In genomic region chr11:62830387-62830786, GRCm38 (mm10) we compare ENCODE assay signal across 32 mouse cellular contexts. TPM values are rescaled to one million over a fixed set of nuclear protein-coding genes. Genes with fewer than 3 reads are reported as not detected.
"Had no signal": no experiment of that assay in that cellular context is flagged by ENCODE, and none has a peak within 500 bp of the region (broad histone marks: within the 10 kb centered on the region; RNA-seq: fewer than 3 reads in every experiment).

No protein-coding gene starts in this region.

- H3K36me3 ChIP-seq: liver, embryonic 12.5 days; liver, embryonic 13.5 days; liver, embryonic 15.5 days; midbrain, embryonic 10.5 days; midbrain, embryonic 12.5 days; midbrain, embryonic 13.5 days; midbrain, embryonic 15.5 days had no signal

- H3K9me3 ChIP-seq: limb, embryonic 13.5 days; limb, embryonic 15.5 days; liver, embryonic 12.5 days; liver, embryonic 13.5 days; liver, embryonic 15.5 days; lung, embryonic 15.5 days; megakaryocyte, embryonic 14.5 days; midbrain, embryonic 10.5 days; midbrain, embryonic 12.5 days; midbrain, embryonic 13.5 days; midbrain, embryonic 15.5 days had no signal

- DNase-seq: left cerebral cortex, postnatal 4 days; liver; liver, embryonic 13.5 days; liver, postnatal 0 days; lung, adult 18-20 months; lung, adult 2 months; lung, embryonic 14.5 days; lung, postnatal 10 days; lung, postnatal 14 days; lung, postnatal 36 days; lung, postnatal 4 days; midbrain, embryonic 14.5 days had no signal

- H3K9ac ChIP-seq: limb, embryonic 13.5 days; limb, embryonic 15.5 days; liver, embryonic 12.5 days; liver, embryonic 13.5 days; liver, embryonic 14.5 days; liver, embryonic 15.5 days; liver, postnatal 0 days; lung, embryonic 14.5 days; lung, embryonic 15.5 days; midbrain, embryonic 12.5 days; midbrain, embryonic 13.5 days; midbrain, embryonic 15.5 days had no signal

- H3K4me2 ChIP-seq: limb, embryonic 13.5 days; limb, embryonic 15.5 days; liver, embryonic 11.5 days; liver, embryonic 12.5 days; liver, embryonic 13.5 days; liver, embryonic 15.5 days; lung, embryonic 14.5 days; lung, embryonic 15.5 days; midbrain, embryonic 11.5 days; midbrain, embryonic 12.5 days; midbrain, embryonic 13.5 days; midbrain, embryonic 15.5 days had no signal

- H3K4me1 ChIP-seq: liver, embryonic 12.5 days; liver, embryonic 13.5 days; liver, embryonic 15.5 days; megakaryocyte, embryonic 14.5 days; midbrain, embryonic 10.5 days; midbrain, embryonic 12.5 days; midbrain, embryonic 13.5 days; midbrain, embryonic 15.5 days had no signal

- H3K27me3 ChIP-seq: limb, embryonic 13.5 days; limb, embryonic 15.5 days; liver, embryonic 12.5 days; liver, embryonic 13.5 days; liver, embryonic 15.5 days; lung, embryonic 15.5 days; midbrain, embryonic 12.5 days; midbrain, embryonic 13.5 days; midbrain, embryonic 15.5 days had no signal

- ATAC-seq: liver, embryonic 12.5 days; liver, postnatal 0 days; lung, postnatal 0 days; midbrain, embryonic 13.5 days; midbrain, embryonic 15.5 days; midbrain, embryonic 16.5 days had no signal

- H3K4me3 ChIP-seq: left cerebral cortex, adult 2 months; limb, embryonic 13.5 days; limb, embryonic 15.5 days; liver, embryonic 12.5 days; liver, embryonic 13.5 days; liver, embryonic 15.5 days; lung, embryonic 15.5 days; megakaryocyte, embryonic 14.5 days; midbrain, embryonic 10.5 days; midbrain, embryonic 12.5 days; midbrain, embryonic 13.5 days; midbrain, embryonic 15.5 days; myocyte had no signal

- H3K27ac ChIP-seq: left cerebral cortex, adult 2 months; limb, embryonic 13.5 days; limb, embryonic 15.5 days; liver, embryonic 12.5 days; liver, embryonic 13.5 days; liver, embryonic 14.5 days; liver, embryonic 15.5 days; lung, embryonic 15.5 days; macrophage; midbrain, embryonic 10.5 days; midbrain, embryonic 12.5 days; midbrain, embryonic 13.5 days; midbrain, embryonic 15.5 days had no signal

RNA-seq across cellular contexts. Expression of gene Fbxw10, which starts 16.5 kb away (rescaled TPM):
- total RNA-seq: liver, adult 2 months had no signal
- polyA plus RNA-seq: liver, adult 2 months; myocyte had no signal

RNA-seq across cellular contexts. Expression of gene Zfp286, which starts 41.1 kb away (rescaled TPM):
- total RNA-seq: monocyte, adult 5-6 weeks had no signal
- polyA plus RNA-seq: liver, adult 2 months; myocyte had no signal
